Mouse (Mus musculus) limb, embryonic 13.5 days (tissue): ENCODE measurements around the gene Nfib. TPM values are rescaled to one million over a fixed set of nuclear protein-coding genes. Genes with fewer than 3 reads are reported as not detected.

Experiments
- ATAC-seq: fragments of 200-750 bp; cut with Nextera tagmentation; 2 replicates; pipeline ENCODE4 v1.8.0; 2017; ENCODE audit warnings: low read depth, moderate number of reproducible peaks, moderate TSS enrichment; ENCODE audit not compliant: low FRiP score
- H3K27ac ChIP-seq: fragments of 300-500 bp; sonication (generic); 2 replicates; pipeline ENCODE4 v1.5.1; 2015; ENCODE audit warnings: inconsistent platforms, mild to moderate bottlenecking, moderate library complexity
- H3K27me3 ChIP-seq: fragments of 300-500 bp; sonication (generic); 2 replicates; pipeline ENCODE4 v1.6.1; 2015; ENCODE audit warnings: mild to moderate bottlenecking, inconsistent platforms
- H3K36me3 ChIP-seq: fragments of 300-500 bp; sonication (generic); 2 replicates; pipeline ENCODE4 v1.6.1; 2015; ENCODE audit warnings: inconsistent platforms, mild to moderate bottlenecking, moderate library complexity
- H3K4me1 ChIP-seq: fragments of 300-500 bp; sonication (generic); 2 replicates; pipeline ENCODE4 v1.6.1; 2015; ENCODE audit warnings: inconsistent platforms
- H3K4me2 ChIP-seq: fragments of 300-500 bp; sonication (generic); replicated peaks from 2 replicates; pipeline ENCODE4 v1.6.1; 2015; ENCODE audit warnings: inconsistent platforms, mild to moderate bottlenecking, moderate library complexity
- H3K4me3 ChIP-seq: fragments of 300-500 bp; sonication (generic); 2 replicates; pipeline ENCODE4 v1.5.1; 2015; ENCODE audit warnings: moderate library complexity, mild to moderate bottlenecking, inconsistent platforms
- H3K9ac ChIP-seq: fragments of 300-500 bp; sonication (generic); 2 replicates; pipeline ENCODE4 v1.6.1; 2015; ENCODE audit warnings: mild to moderate bottlenecking, inconsistent platforms
- H3K9me3 ChIP-seq: fragments of 300-500 bp; sonication (generic); 2 replicates; pipeline ENCODE4 v1.6.1; 2016; ENCODE audit warnings: inconsistent platforms
- WGBS: fragments of 180-500 bp; shearing (Covaris S2); methylation state at CpG from one replicate; pipeline ENCODE4 v1.1.7; 2015; 5-methylcytosine and 5-hydroxymethylcytosine counted together
- polyA plus RNA-seq: library from polyadenylated mRNA; unstranded; fragments of >200 nt; fragmentation: Nextera tagmentation; extraction: Ambion mirVana; gene quantifications from 2 replicates; pipeline ENCODE4 v1.2.1, GENCODE M21; 2015

Gene Nfib
- polyA plus RNA-seq, 1 experiment from 2014 or later: 121 TPM

DNA sequence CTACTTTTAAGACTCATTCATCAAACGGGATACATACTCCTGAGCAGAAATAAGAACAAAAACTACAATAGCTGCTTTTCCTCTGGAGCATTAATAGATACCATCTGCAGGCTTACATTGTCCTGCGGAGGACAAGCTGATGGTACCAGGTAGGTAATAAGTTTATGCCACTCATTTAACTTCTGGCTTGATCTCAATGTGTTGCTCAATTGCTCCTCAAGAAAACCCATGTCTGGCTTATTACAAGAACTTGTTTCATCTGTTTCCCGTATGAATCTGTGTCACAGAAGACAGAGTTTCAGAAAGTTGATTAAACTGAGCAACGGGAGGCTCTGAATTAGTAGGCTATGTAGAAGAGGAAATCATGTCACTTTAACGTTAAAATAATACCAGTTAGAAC is 457.5 kb downstream of the Nfib start:
- Histone ChIP-seq H3K9me3 (peaks cover 5% of the 10 kb centered on the region; the same call in 1 of the 2 replicates), H3K4me3 (no peak overlapping the region), H3K4me2 (no peak overlapping the region), H3K36me3 (no peaks in the 10 kb centered on the region), H3K27me3 (no peaks in the 10 kb centered on the region), H3K4me1 (peaks cover 37% of the 10 kb centered on the region), H3K27ac (0 out of 2 replicates have a peak overlapping the region, but pooled peaks have one; percentile 22), H3K9ac (no peak overlapping the region)
- ATAC-seq: no peak
- WGBS: 68% methylated on average over 5 of the region's 5 CpGs

DNA sequence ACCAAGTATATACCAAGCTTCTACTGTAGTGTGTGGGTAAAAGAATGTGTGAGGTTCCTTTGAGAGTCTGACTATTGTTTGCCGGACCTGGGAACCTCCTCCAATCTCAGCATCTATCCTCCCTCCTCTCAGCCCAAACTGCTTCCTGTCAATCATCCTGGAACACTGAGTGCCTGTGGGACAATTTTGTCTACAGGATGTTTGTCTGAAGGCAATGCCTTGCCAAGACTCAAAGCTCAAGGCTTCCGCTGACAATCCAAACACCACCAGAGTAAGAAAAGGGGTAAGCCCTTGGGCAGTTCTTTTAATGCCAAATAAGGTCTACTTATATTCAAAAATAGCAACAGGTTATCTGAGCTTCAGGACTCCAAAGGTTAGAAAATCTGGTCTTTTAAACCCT is 459.3 kb downstream of the Nfib start:
- H3K9ac ChIP-seq: no peak overlapping the region
- no peak for ATAC-seq
- no peaks in the 10 kb centered on the region for H3K27me3 ChIP-seq
- no peak overlapping the region for H3K27ac ChIP-seq
- H3K4me2 ChIP-seq: no peak overlapping the region
- H3K4me1 ChIP-seq: peaks cover 34% of the 10 kb centered on the region
- peaks cover 5% of the 10 kb centered on the region; the same call in 1 of the 2 replicates for H3K9me3 ChIP-seq
- H3K36me3 ChIP-seq: no peaks in the 10 kb centered on the region
- H3K4me3 ChIP-seq: no peak overlapping the region
- WGBS: 82% methylated on average over 2 of the region's 2 CpGs

Other genes starting within 250 kb of the Nfib start
- 13.5 and 13.8 TPM in 2 replicates for gene Zdhhc21, start 154.2 kb upstream of the Nfib start, polyA plus RNA-seq
- 1.1 and 1.3 TPM in 2 replicates for gene Cer1, start 179.4 kb upstream of the Nfib start, polyA plus RNA-seq